Mouse (Mus musculus): ENCODE data around the gene Gm6096.
A peak's percentile ranks its signal among the peaks of the same experiment; 100 is the strongest.

Gene Gm6096

DNA sequence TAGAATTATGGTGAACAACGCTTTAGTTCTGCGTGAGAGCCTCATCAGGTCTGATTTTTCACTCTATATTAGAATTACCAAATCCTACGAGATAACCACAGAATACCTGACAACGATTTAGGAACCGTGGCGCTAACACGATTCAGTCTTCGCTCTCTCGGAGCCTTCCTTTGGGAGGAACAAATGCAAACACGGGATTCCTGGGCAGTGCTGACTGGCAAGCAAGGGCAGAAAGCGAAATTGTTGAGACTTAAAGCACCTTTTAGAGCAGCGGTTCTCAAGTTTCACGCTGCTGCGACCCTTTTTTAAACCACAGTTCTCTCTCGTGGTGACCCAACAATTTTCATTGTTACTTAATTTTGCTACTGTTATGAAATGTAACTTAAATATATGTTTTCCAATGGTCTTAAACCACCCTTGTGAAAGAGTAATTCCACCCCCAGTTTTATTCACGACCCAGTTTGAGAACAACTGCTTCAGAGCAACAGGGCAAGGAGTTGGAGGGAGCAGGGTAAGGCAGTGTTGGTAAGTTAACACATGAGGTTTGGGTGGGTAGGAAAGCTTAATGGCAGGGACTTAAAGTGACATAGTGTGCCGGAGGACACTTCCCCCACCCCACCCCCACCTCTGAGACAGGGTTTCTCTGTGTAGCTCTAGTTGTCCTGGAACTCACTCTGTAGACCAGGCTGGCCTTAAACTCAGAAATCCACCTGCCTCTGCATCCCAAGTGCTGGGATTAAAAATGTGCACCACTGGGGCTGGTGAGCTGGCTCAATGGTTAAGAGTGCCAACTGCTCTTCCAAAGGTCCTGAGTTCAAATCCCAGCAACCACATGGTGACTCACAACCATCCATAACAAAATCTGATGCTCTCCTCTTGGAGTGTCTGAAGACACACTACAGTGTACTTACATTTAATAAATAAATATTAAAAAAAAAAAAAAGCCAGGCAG lies 16.0 kb upstream of the Gm6096 start:
- DNase-seq (ENCODE audit: low read depth, low spot score), result peak; percentile 48

DNA sequence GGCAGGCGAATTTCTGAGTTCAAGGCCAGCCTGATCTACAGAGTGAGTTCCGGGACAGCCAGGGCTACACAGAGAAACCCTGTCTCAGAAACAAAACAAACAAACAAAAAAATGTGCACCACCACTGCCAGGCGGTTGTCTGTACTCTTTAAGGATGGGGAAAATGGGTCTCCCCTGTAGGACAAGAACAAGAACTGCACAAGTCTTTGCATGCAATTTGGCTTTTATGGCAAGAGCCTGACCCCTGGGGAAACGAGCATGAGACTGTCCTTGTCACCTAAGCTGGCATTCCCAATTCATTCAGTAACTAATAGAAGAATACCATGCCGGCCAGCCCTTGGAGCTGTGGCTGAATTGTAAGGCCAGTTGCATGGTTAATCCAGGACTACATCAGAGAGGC lies 15.2 kb upstream of the Gm6096 start:
- peak; percentile 35 for DNase-seq (ENCODE audit: low read depth, low spot score)

DNA sequence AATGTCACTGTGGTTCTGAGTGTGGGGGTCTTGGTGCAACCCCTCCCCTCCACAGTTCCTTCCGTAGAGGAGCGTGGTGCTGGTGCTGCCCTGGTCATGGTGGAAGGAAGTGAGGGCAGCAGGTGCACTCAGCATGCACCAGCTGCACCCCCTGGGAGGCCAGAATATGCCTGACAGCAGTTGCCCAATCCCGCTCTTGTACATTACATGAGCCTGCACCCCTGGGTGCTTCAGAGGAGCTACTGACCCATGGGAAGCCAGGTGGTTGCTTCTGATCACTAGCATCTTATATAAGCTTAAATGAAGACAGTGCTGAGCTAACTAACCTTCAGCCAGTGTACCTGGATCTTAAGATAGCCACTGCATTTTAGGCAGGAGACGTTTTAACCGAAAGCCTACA lies 12.8 kb upstream of the Gm6096 start:
- peak; percentile 56 for DNase-seq (ENCODE audit: low read depth, low spot score)

DNA sequence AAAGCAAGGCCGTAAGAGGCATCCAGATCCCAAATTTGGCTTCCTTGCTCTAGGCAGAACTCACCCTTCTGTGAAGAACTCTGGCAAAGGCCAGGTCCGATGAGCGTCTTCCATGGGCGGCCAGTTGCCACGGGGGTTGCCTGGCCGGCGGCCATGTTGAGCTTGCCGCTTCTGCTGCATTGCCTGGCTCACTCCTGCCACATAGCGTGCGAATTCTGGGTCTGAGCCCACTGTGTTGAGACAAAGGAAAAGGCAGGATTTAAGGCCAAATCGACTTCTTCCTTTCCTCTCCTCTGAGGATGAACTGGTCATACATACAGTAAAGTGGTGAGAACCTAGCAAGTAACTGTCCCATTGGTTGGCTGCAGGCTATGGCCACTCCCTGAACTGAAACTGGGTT lies 8.7 kb upstream of the Gm6096 start:
- no peak for DNase-seq (ENCODE audit: low read depth, low spot score)

DNA sequence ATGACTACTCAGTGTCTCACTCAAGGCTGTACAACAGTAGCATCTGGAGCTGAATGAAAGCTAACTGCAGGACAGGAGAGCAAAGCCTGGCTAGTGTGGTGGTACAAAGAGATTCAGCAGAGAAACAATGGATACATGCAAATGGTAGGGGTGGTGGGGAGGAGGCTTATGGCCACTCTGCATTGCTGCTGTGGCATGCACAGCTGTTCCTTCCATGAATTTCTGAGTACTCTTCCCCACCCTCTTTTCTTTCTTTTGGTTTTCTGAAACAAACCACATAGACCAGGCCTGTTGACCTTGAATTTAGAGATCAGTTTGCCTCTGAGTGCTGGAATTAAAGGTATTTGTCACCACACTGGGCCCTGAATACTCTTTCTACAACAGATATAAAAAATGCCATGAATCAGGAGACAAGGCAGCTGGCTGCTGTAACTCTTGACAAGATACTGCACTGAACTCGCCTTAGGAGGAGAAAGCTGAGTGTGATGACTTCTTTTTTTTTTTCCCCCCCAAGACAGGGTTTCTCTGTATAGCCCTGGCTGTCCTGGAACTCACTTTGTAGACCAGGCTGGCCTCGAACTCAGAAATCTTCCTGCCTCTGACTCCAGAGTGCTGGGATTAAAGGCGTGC lies 3.9 kb upstream of the Gm6096 start:
- DNase-seq (ENCODE audit: low read depth, low spot score), result no peak

DNA sequence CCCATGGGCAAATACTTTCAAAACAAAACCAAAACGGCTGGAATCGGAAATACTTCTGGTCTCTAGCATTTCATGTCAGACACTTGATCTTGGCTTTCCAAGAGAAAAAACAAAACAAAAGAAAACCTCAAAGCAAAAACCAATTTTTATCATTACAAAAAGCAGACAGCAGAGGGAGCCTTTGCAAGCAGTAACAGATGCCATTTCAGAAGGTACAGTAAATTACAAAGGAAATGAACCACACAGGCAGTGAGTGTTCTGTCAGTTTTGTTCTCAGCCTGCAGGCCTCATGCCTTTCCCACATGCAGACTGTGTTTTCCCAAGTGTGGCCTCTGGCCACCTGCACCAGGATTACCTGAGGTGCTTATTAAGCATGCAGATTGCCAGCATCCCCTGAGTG lies 1.2 kb downstream of the Gm6096 start:
- DNase-seq (ENCODE audit: low read depth, low spot score), result peak; percentile 52

DNA sequence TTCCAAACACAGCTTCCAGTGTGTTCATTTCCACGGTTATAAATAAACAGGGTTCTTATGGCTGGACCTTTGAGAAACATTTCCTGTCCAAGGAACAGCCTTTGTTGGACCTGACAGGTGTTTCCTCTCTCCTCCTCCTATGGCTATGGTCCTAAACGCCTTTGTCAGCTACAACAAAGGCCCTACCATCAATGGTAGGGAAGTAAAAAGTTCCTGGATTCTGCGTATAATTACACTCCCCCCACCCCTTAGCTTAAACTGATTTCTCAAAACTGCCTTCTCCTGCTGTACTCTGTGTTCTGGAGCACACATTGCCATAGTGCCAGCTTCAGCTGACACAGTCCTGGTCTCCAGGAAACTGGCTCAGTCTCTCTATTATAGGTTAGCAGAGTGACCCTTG lies 4.3 kb downstream of the Gm6096 start:
- DNase-seq (ENCODE audit: low read depth, low spot score), result no peak

DNA sequence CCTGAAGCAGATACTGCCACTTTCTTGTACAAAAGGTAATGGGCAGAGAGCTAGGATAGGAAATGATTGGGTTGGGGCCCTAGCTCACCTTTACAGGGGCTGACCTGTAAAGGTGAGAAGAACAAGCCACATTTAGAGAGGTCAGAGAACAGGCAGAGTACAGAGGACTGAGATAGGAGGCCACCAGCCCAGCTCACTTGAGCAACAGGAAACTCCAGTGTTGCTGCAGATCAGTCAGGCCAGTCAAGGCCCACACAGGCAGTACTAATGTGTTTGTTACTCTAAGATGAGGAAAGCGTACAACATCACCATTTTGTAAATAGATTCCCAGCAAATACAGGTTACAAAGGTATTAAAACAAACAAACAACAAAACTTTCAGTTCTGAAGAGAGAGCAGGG lies 5.1 kb downstream of the Gm6096 start:
- DNase-seq (ENCODE audit: low read depth, low spot score), result no peak

DNA sequence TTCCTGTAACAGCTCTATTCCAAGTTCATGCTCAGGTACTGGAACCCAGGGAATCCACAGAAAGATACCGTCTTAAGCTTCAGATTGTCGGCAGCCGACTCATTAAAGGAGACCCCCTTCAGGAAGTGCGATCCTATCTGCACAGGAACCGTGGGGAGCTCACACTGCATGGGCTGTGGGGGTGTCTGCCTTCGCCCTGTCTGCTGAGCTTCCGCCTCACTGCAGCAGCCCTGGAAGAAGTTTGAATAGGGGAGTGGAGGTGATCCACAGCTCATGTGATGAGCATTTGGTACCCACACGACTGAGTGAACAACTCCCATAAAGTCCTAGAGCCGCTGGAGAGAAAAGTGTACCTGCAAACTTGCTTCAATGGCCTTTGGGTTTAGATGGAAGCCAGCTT lies 6.4 kb downstream of the Gm6096 start:
- no peak for DNase-seq (ENCODE audit: low read depth, low spot score)

DNA sequence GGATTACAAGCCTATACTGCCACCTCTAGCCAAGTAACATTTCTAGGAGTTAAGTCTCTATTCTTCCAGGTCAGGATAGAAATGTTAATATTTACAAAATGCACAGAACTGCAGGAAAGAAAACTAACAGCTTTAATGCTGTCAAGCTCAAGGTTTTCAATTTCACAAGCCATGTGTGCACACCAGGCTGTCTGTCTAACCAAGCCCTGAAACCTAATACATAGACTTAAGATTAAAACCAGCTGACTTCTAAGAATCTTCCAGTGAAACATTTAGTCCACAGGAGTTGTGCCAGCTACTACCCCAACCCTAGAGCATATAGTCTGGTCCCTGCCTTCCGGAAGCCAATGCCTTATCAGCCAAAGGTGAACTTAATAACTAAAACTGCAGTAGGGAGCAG lies 7.6 kb downstream of the Gm6096 start:
- DNase-seq (ENCODE audit: low read depth, low spot score), result no peak

DNA sequence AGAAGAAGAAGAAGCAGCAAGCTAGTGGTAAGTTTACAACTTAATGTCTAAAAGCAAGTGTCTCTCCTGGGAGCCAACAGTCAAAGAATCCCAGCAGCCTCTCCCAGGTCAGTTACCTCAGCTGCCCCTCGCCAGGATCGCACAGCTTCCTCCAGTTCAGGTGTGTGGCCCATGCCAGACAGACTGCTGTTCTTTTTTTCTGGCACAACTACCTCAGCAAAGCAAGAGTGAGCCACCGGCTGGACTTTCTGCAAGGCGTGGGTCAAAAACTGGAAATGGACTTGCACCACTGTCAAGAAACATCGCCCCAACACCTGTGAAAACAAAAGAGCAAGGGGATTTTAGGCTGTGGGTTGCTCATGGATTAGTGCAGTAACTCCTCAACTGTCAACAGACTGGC lies 12.6 kb downstream of the Gm6096 start:
- DNase-seq (ENCODE audit: low read depth, low spot score), result peak; percentile 78

DNA sequence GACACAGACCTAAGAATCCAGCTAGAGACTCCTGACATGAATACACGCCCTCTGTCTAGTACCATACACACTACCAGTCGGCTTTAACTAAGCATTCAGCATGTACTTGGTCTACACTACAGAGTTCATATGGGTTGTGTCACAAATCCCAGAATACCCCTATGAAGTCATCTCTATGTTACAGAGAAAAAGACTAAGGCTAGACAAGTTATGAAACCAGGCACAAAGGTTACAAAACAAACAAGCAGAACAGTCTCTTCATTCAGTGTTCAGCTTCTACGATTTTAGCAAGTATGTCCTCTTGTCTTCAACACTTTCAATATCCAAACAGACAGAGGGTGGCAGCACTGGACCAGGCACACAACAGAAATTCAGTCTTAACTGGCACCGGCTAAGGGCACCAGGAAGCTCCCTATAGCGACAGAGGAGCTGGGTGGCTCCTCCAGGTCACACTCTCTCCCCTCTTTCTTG lies 15.1 kb downstream of the Gm6096 start:
- peak; percentile 83 for DNase-seq (ENCODE audit: low read depth, low spot score)

DNA sequence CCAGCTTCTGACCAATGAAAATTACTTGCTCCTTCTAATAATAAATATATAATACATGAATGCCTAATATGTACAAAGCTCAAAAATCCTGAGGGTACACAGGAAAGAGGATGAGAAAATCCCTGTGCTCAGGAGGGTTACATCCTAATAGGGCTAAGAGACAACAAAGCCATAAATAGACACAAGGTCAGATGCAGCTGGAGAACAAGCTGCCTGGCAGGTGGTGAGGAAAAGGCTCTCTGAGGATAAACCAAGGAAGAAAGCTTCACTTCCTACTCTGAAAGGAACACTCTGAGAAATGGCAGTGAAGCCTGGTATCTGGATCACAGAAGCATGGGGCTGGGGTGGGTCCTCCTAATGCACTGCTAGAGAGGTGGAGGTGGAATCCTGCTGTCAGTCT lies 15.6 kb downstream of the Gm6096 start:
- DNase-seq (ENCODE audit: low read depth, low spot score), result no peak

DNA sequence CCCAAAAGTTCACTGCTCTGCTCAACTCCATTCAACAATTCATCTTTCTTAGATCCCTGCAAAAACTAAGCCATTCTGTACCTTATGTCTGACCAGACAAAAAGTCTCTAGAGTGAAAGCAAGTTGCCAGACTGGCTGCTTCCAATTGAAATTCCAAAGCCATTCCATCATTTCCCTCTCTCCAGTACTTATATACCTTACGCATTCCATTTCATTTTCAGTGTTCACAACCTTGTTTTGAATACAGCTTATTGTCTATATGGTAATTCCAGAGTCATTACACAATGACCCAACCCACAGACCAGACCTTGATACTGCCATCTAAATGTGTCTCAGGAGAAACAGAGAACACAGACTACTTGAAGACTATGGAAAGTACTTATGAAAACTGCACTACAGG lies 17.6 kb downstream of the Gm6096 start:
- DNase-seq (ENCODE audit: low read depth, low spot score), result no peak

DNA sequence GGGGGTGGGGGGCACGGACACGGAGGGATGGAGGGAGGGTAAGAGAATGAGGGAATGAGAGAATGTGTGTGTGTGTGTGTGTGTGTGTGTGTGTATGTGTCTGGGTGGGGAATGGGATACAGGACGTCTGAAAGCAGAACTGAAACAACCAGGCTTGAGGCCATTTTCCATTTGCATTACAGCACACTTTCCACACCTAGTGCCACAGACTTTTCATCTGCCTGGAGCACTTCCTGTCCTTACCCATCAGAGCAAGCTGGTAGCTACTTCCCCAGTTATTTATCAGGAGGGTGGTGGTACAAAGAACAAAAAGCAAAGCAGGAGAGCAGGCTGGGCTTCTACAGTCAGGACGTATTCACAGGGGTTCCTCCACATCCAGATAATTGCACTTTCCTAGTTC lies 21.6 kb downstream of the Gm6096 start:
- DNase-seq (ENCODE audit: low read depth, low spot score), result peak; percentile 44

DNA sequence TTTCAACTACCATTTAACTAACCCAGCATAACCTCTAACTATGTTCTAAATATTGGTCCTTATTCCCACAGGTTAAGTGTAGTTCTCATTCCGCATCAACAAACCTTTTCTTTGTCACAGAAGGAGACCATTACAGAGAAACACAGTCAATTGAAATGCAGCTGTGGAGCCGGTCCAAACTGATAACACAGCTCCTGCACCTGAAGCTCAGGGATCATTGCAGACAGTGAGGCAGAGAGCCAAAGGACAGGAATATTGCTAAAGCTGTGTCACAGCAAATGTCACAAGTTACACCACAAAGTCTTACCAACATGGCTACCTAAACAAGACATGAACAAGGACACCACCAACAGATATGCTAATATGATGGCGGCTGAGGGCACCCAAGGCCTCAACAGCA lies 25.2 kb downstream of the Gm6096 start:
- DNase-seq (ENCODE audit: low read depth, low spot score), result no peak

DNA sequence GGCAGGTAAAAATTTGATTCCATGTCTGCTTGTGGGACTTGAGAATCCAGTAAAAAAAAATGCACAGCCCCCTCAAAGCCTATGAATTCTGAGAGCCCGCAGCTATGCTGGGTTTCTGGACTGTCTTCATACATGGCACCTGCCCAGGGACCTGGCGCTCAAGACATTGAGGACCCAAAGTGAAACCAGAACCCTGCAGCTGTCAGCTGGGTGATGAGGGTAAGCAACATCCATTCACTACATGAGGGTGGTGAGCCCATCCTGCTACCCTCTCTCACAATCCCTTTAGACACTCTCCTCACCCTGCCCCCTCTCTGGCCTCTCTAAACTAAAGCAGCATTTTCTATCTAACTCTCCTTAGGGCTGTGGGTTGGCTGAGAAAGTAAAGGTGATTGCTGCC lies 26.8 kb downstream of the Gm6096 start:
- peak; percentile 30 for DNase-seq (ENCODE audit: low read depth, low spot score)

DNA sequence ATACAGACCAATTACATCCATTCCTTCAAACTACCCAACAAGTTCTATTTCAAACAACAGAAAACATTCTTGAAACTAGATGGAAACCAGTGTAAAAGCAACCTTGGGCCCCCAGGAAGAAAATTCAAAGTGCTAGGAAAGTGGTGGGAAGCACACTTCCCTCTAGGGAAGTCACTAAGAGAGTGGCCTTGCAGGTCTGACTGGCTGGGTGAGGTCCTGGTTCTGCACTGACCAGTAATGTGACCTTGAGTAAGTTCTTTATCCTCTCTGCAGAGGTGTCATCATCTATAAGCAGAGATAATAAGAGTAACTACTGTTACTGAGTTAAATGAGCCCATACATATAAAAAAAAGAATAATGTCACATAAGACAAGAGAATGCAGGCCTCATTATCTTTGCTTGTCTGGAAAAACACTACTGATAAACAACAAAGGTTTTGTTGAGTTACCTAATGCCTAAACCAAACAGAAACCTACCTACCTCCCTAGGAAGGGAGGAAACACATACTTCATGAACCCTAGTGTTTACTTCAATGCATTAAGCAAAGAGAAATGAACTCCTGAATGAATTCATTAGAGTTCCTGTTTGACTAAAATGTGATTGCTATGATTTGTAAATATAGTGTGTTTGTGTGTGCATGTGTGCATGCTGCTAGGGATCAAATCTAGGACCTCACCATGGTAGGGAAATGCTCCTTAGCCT lies 39.8 kb downstream of the Gm6096 start:
- no peak for DNase-seq (ENCODE audit: low read depth, low spot score)

DNA sequence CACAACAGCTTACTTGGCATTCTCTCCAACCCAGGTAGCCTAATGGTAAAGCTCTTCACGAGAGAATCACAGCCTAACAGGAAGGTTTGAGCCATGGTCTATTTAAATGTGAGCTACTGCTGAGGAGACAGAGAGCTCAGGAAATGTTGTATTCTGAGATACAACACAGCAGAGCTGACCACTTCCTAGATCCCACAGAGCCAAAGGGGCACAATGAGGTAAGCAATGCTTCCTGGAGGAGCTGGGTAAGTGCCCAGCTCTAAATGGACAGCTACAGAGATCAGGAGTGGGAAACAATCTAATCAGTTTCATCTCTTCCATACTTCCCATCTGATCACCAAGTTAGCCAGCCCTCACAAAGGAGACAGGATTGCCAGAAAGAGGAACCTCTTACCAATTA lies 40.4 kb downstream of the Gm6096 start:
- DNase-seq (ENCODE audit: low read depth, low spot score), result no peak

DNA sequence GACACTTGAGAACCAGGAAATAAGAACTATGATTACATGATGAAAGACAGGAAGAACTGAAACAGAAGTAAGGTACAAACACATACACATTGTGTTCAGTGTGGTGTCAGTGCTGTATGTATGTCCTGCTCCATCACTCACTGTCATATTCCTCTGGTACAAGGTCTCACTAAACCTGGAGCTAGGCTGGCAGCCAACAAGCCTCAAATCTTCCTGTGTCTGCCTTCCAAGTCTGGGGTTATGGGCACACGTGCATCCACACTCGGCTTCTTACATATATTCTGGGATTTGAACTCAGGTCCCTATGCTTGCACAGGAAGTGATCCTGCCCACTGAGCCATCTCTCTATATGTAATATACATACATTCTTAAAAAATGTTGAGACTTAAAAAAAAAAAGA lies 41.8 kb downstream of the Gm6096 start:
- no peak for DNase-seq (ENCODE audit: low read depth, low spot score)

DNA sequence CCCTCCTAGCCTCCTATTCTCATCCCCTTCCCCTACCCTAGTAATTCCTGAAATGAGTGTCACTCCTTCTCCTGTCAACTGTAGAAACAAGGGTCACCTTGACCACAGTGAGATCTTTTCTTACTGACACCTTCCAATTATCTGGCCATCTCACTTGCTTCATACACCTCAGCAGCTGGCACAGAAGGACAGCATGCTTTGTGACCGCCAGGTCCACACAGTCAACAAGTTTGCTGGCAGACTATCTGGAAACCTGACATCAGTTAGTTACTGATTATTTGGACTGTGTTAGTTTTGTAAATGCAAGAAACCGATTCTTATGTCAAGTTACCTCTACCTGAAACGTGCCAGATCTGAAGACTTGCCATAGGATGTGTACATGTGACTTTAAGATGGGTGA lies 45.3 kb downstream of the Gm6096 start:
- no peak for DNase-seq (ENCODE audit: low read depth, low spot score)

DNA sequence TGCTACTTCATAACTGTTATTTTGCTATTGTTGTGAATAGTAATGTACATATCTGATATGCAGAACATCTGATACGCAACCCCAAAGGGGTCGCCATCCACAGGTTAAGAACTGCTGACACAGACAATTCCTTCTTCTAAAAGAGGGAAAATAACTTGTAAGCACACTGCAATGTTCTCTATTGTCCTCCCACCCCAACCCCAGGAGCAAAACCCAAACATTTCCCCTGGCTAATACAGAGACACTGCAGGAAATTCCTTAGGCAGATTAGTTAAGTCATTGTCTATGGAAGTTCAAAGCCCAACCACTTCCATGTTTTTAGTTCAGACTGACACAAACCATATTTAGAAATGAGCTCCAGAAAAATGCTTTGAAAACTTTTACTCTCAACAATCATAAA lies 48.0 kb downstream of the Gm6096 start:
- no peak for DNase-seq (ENCODE audit: low read depth, low spot score)
